Mouse (Mus musculus) megakaryocyte, adult 5-6 weeks (primary cell): ENCODE data around the gene Slc25a41. TPM values are rescaled to one million over a fixed set of nuclear protein-coding genes. Genes with fewer than 3 reads are reported as not detected.
A peak's percentile ranks its signal among the peaks of the same experiment; 100 is the strongest.

Experiments used
- ATAC-seq: 2 replicates; pipeline ENCODE4 v1.8.0; 2016; ENCODE audit warnings: mild to moderate bottlenecking, inconsistent platforms; ENCODE audit not compliant: poor library complexity, severe bottlenecking
- total RNA-seq, 2 experiments: library from RNA; stranded (forward) in 1 of 2; stranded (reverse) in 1 of 2; fragments of 153-499, 151-499 nt in 1 of 2; fragments of 221-1000, 200-1000 nt in 1 of 2; gene quantifications; 2 replicates each; pipeline versions ENCODE4 v1.2.3 to v1.2.4; 2015 to 2017

Slc25a41 gene
- total RNA-seq, 2 experiments from 2014 or later: not detected

- ATAC-seq: no peak
These were observed 44.9 kb downstream of the Slc25a41 start for GRCm38 (mm10) chr17:56996506-56996905.

- ATAC-seq: no peak
These were observed 46.4 kb downstream of the Slc25a41 start for GRCm38 (mm10) chr17:56995046-56995445.

- no peak for ATAC-seq
These were observed 50.5 kb downstream of the Slc25a41 start for GRCm38 (mm10) chr17:56990966-56991365.

- peak; percentile 97 for ATAC-seq
These were observed 51.2 kb downstream of the Slc25a41 start, which contains the start of gene Clpp for GRCm38 (mm10) chr17:56990115-56990746. TSS of gene Clpp (plus strand) at chr17:56990305.

- peak; percentile 78 for ATAC-seq
These were observed 51.9 kb downstream of the Slc25a41 start for GRCm38 (mm10) chr17:56989467-56990114.

GRCm38 (mm10) chr17:56988921-56989430 is 52.5 kb downstream of the Slc25a41 start:
- no peak for ATAC-seq

GRCm38 (mm10) chr17:56988441-56988840 is 53.0 kb downstream of the Slc25a41 start:
- no peak for ATAC-seq

- no peak for ATAC-seq
These were observed 55.2 kb downstream of the Slc25a41 start for GRCm38 (mm10) chr17:56986105-56986805.

GRCm38 (mm10) chr17:56985656-56986055 is 55.8 kb downstream of the Slc25a41 start:
- no peak for ATAC-seq

- no peak for ATAC-seq
These were observed 56.6 kb downstream of the Slc25a41 start for GRCm38 (mm10) chr17:56984886-56985285.

Other genes starting within 250 kb of the Slc25a41 start
- 5.0 and 5.2 TPM in 2 replicates for gene Rfx2, start 210.6 kb downstream of the Slc25a41 start, total RNA-seq (2015)
- gene Rfx2, start 210.6 kb downstream of the Slc25a41 start, total RNA-seq (2017): 1.7 and 2.8 TPM in 2 replicates
- gene Acsbg2, start 167.2 kb downstream of the Slc25a41 start, total RNA-seq (2015): not detected in 2 replicates
- gene Acsbg2, start 167.2 kb downstream of the Slc25a41 start, total RNA-seq (2017): not detected in 2 replicates
- gene 1700061G19Rik, start 166.2 kb downstream of the Slc25a41 start, total RNA-seq (2015): 0.32 and 0.40 TPM in 2 replicates
- 0.07 and 0.53 TPM in 2 replicates for gene 1700061G19Rik, start 166.2 kb downstream of the Slc25a41 start, total RNA-seq (2017)
- gene Mllt1, start 106.2 kb downstream of the Slc25a41 start, total RNA-seq (2015): 10.6 and 11.0 TPM in 2 replicates
- gene Mllt1, start 106.2 kb downstream of the Slc25a41 start, total RNA-seq (2017): 11.2 and 15.1 TPM in 2 replicates
- gene Acer1, start 59.5 kb downstream of the Slc25a41 start, total RNA-seq (2015): not detected in 2 replicates
- 0.04 TPM in 1 of 2 replicates, not detected in the other for gene Acer1, start 59.5 kb downstream of the Slc25a41 start, total RNA-seq (2017)
- gene Clpp, start 51.3 kb downstream of the Slc25a41 start, total RNA-seq (2015): 19.1 and 20.0 TPM in 2 replicates
- 25.1 and 27.3 TPM in 2 replicates for gene Clpp, start 51.3 kb downstream of the Slc25a41 start, total RNA-seq (2017)
- gene Alkbh7, start 44.3 kb downstream of the Slc25a41 start, total RNA-seq (2015): 13.0 and 14.0 TPM in 2 replicates
- gene Alkbh7, start 44.3 kb downstream of the Slc25a41 start, total RNA-seq (2017): 7.6 and 12.8 TPM in 2 replicates
- not detected in 2 replicates for gene Pspn, start 41.6 kb downstream of the Slc25a41 start, total RNA-seq (2015)
- gene Pspn, start 41.6 kb downstream of the Slc25a41 start, total RNA-seq (2017): not detected in 2 replicates
- 41.1 and 45.2 TPM in 2 replicates for gene Gtf2f1, start 30.4 kb downstream of the Slc25a41 start, total RNA-seq (2015)
- 88.0 and 95.6 TPM in 2 replicates for gene Gtf2f1, start 30.4 kb downstream of the Slc25a41 start, total RNA-seq (2017)
- not detected in 2 replicates for gene Gm17949, start 30.2 kb downstream of the Slc25a41 start, total RNA-seq (2015)
- not detected in 2 replicates for gene Gm17949, start 30.2 kb downstream of the Slc25a41 start, total RNA-seq (2017)
- 56.0 and 66.5 TPM in 2 replicates for gene Khsrp, start 10.1 kb downstream of the Slc25a41 start, total RNA-seq (2015)
- 43.9 and 57.7 TPM in 2 replicates for gene Khsrp, start 10.1 kb downstream of the Slc25a41 start, total RNA-seq (2017)
- 0.51 TPM in 1 of 2 replicates, not detected in the other for gene Crb3, start 17.5 kb upstream of the Slc25a41 start, total RNA-seq (2015)
- not detected in 2 replicates for gene Crb3, start 17.5 kb upstream of the Slc25a41 start, total RNA-seq (2017)
- gene Slc25a23, start 18.2 kb upstream of the Slc25a41 start, total RNA-seq (2015): 4.1 and 5.8 TPM in 2 replicates
- 0.49 and 0.77 TPM in 2 replicates for gene Slc25a23, start 18.2 kb upstream of the Slc25a41 start, total RNA-seq (2017)
- gene Dennd1c, start 36.9 kb upstream of the Slc25a41 start, total RNA-seq (2015): 69.7 and 73.9 TPM in 2 replicates
- gene Dennd1c, start 36.9 kb upstream of the Slc25a41 start, total RNA-seq (2017): 21.2 and 35.8 TPM in 2 replicates
- 0.13 TPM in 1 of 2 replicates, not detected in the other for gene Tubb4a, start 46.1 kb upstream of the Slc25a41 start, total RNA-seq (2015)
- gene Tubb4a, start 46.1 kb upstream of the Slc25a41 start, total RNA-seq (2017): 0.11 and 0.41 TPM in 2 replicates
- 3.9 and 6.3 TPM in 2 replicates for gene Tnfsf9, start 63.7 kb upstream of the Slc25a41 start, total RNA-seq (2015)
- gene Tnfsf9, start 63.7 kb upstream of the Slc25a41 start, total RNA-seq (2017): 1.5 and 2.2 TPM in 2 replicates
- gene Cd70, start 108.1 kb upstream of the Slc25a41 start, total RNA-seq (2015): not detected in 2 replicates
- gene Cd70, start 108.1 kb upstream of the Slc25a41 start, total RNA-seq (2017): not detected in 2 replicates
- 5.5 and 6.3 TPM in 2 replicates for gene Tnfsf14, start 152.5 kb upstream of the Slc25a41 start, total RNA-seq (2015)
- gene Tnfsf14, start 152.5 kb upstream of the Slc25a41 start, total RNA-seq (2017): 15.6 and 15.7 TPM in 2 replicates
- gene C3, start 186.5 kb upstream of the Slc25a41 start, total RNA-seq (2015): 699 and 776 TPM in 2 replicates
- gene C3, start 186.5 kb upstream of the Slc25a41 start, total RNA-seq (2017): 1,145 and 1,156 TPM in 2 replicates
- 36.6 and 39.1 TPM in 2 replicates for gene Gpr108, start 206.8 kb upstream of the Slc25a41 start, total RNA-seq (2015)
- gene Gpr108, start 206.8 kb upstream of the Slc25a41 start, total RNA-seq (2017): 36.6 and 37.7 TPM in 2 replicates
- 3.6 and 5.4 TPM in 2 replicates for gene Trip10, start 207.8 kb upstream of the Slc25a41 start, total RNA-seq (2015)
- 9.0 and 9.4 TPM in 2 replicates for gene Trip10, start 207.8 kb upstream of the Slc25a41 start, total RNA-seq (2017)
- 84.7 and 92.2 TPM in 2 replicates for gene Vav1, start 237.4 kb upstream of the Slc25a41 start, total RNA-seq (2015)
- 307 and 321 TPM in 2 replicates for gene Vav1, start 237.4 kb upstream of the Slc25a41 start, total RNA-seq (2017)